Mouse (Mus musculus) Patski (cell line): Measurements from ENCODE around the gene Cox7c. TPM values are rescaled to one million over a fixed set of nuclear protein-coding genes. Genes with fewer than 3 reads are reported as not detected.
"Not testable (repeated sequence)": the region's sequence is repeated elsewhere in the genome, so short reads cannot be mapped to it uniquely, and the experiment has no call there.

Experiments
- ATAC-seq: fragments of 100-300 bp; one replicate; pipeline ENCODE4 v1.8.0; 2021
- CTCF ChIA-PET: fragments of 350-600 bp; sonication (Branson Sonifier 250); formaldehyde crosslinking; loops from one replicate; lab custom pipeline; 2022; ENCODE audit warnings: inconsistent platforms; lab: Charles Lee
- POLR2A ChIA-PET: fragments of 350-600 bp; sonication (Branson Sonifier 250); formaldehyde crosslinking; loops from one replicate; lab custom pipeline; 2022; ENCODE audit warnings: antibody characterized with exemption, inconsistent platforms; lab: Charles Lee
- DNase-seq: peaks from one replicate; pipeline ENCODE4 v3.0.0-alpha.2; 2011; ENCODE audit warnings: low read depth, low spot score
- H3K27me3 ChIP-seq: fragments of 371-371 bp; one replicate; pipeline ENCODE4 v1.5.1; 2021
- CTCF ChIP-seq: fragments of 100-300 bp; IDR thresholded peaks from one replicate; pipeline ENCODE4 v1.5.1; 2021
- in situ Hi-C: fragments of 300-500 bp; cut with MboI; formaldehyde crosslinking; loops from 3 replicates; pipeline ENCODE4 v1.11.1; 2018; ENCODE audit warnings: low pct_unique_long_range_greater_than_20kb, mixed read lengths
- polyA plus RNA-seq: library from polyadenylated mRNA; unstranded; gene quantifications from one replicate; pipeline ENCODE4 v1.2.3, GENCODE M21; 2021

Gene Cox7c
- 524 TPM for polyA plus RNA-seq

- peaks cover 4% of the 10 kb centered on the region for H3K27me3 ChIP-seq
- no peak for TF ChIP-seq CTCF
- DNase-seq (peak; percentile 55), ATAC-seq (peak; percentile 100)
- CTCF ChIA-PET, result no interaction called here
- in situ Hi-C loops, result no loop called here
- POLR2A ChIA-PET, result no interaction called here
These were observed at the start of gene Cox7c for GRCm38 (mm10) chr13:86046254-86046951. Cox7c (minus strand) TSS chr13:86046904.

GRCm38 (mm10) chr13:86068011-86068724 is 21.5 kb upstream of the Cox7c start:
- DNase-seq, result no peak
- ChIA-PET POLR2A (no interaction called here), CTCF (no interaction called here)
- ATAC-seq, result no peak
- H3K27me3 ChIP-seq, result peaks cover 13% of the 10 kb centered on the region
- in situ Hi-C loops, result no loop called here
- no peak for TF ChIP-seq CTCF

GRCm38 (mm10) chr13:86067508-86067907 is 20.8 kb upstream of the Cox7c start:
- POLR2A ChIA-PET, result no interaction called here
- in situ Hi-C loops, result no loop called here
- ATAC-seq, result no peak
- CTCF ChIA-PET, result no interaction called here
- no peak for DNase-seq
- no peak for TF ChIP-seq CTCF
- peaks cover 13% of the 10 kb centered on the region for H3K27me3 ChIP-seq

- H3K27me3 ChIP-seq, result peaks cover 13% of the 10 kb centered on the region
- ATAC-seq, CTCF ChIA-PET, in situ Hi-C loops, POLR2A ChIA-PET, DNase-seq: not testable (repeated sequence)
These were observed 7.4 kb upstream of the Cox7c start for GRCm38 (mm10) chr13:86054091-86054490.

GRCm38 (mm10) chr13:86004907-86005675 is 41.6 kb downstream of the Cox7c start:
- no peaks in the 10 kb centered on the region for H3K27me3 ChIP-seq
- CTCF ChIA-PET, result interaction anchor here (0.7 kb wide), 1 partner anchor 12 kb away, joined by 3 read pairs; no protein-coding TSS in a partner anchor
- in situ Hi-C loops, result no loop called here
- POLR2A ChIA-PET, result no interaction called here
- TF ChIP-seq CTCF, result no peak
- ATAC-seq, result no peak
- no peak for DNase-seq
